Mouse (Mus musculus) small intestine, adult 2 months (tissue): ENCODE results near the gene Nup43.

Source experiments
- CTCF ChIP-seq: fragments of 200-500 bp; IDR thresholded peaks from 2 replicates; pipeline ENCODE4 v1.5.1; 2012; ENCODE audit warnings: low read depth, mild to moderate bottlenecking, control low read depth, inconsistent platforms, low read length, moderate library complexity, mixed read lengths; ENCODE audit not compliant: insufficient replicate concordance, insufficient read length; ENCODE audit errors: extremely low read depth
- POLR2A ChIP-seq: fragments of 200-500 bp; IDR thresholded peaks from 2 replicates; pipeline ENCODE4 v1.6.1; 2012; ENCODE audit warnings: low read depth, mild to moderate bottlenecking, control low read depth, inconsistent platforms, low read length, moderate library complexity

- TF ChIP-seq POLR2A (no peak), CTCF (no peak)
Observed at GRCm38 (mm10) chr10:7673673-7674072, 6.4 kb downstream of the Nup43 start.
